Mouse (Mus musculus): ENCODE measurements around the gene Mplkip.

The Mplkip gene

GRCm38 (mm10) chr13:17694911-17695699, at the start of gene Mplkip, which contains the start of gene Sugct:
Gene Mplkip, plus strand, starts transcription at chr13:17695192.
Gene Sugct, minus strand, starts transcription at chr13:17695553.
- DNase-seq (ENCODE audit: low spot score): peak; percentile 100

DNA sequence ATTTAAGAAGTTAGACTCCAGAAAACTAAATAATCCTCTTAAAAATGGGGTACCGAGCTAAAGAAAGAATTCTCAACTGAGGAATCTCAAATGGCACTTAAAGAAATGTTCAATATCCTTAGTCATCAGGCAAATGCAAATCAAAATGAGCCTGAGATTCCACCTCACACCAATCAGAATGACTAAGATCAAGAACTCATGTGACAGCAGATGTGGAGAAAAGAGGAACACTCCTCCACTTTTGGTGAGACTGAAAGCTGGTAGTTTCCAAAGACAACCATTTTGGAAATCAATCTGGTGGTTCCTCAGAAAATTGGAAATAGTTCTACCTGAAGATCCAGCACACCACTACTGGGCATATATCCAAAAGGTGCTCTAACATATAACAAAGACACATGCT, 27.6 kb upstream of the Mplkip start:
- no peak for DNase-seq (ENCODE audit: low spot score)

GRCm38 (mm10) chr13:17671122-17671521, 23.9 kb upstream of the Mplkip start:
- DNase-seq (ENCODE audit: low spot score): no peak

- no peak for DNase-seq (ENCODE audit: low spot score)
Measured at GRCm38 (mm10) chr13:17689461-17689860, 5.5 kb upstream of the Mplkip start.

- DNase-seq (ENCODE audit: low spot score): no peak
Measured at GRCm38 (mm10) chr13:17690686-17691085, 4.3 kb upstream of the Mplkip start.

DNA sequence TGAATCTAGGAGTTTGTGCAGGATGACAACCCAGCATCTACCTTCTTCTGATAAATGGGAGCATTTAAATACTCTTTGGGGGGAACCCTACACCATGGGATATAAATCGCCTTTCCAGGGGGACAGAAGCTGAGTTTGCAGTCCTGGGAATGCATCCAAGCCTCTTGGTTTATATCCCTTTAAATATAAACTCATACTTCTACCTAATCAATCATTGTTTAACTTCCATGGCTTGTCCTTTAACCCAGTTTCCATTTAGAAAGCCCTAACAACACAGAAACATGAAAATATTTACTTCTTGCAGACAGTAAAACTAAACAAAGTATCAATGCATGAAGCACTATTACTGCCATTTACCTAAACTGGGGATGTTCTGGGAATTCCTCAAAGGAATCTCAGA, 3.6 kb upstream of the Mplkip start:
- DNase-seq (ENCODE audit: low spot score): no peak

DNA sequence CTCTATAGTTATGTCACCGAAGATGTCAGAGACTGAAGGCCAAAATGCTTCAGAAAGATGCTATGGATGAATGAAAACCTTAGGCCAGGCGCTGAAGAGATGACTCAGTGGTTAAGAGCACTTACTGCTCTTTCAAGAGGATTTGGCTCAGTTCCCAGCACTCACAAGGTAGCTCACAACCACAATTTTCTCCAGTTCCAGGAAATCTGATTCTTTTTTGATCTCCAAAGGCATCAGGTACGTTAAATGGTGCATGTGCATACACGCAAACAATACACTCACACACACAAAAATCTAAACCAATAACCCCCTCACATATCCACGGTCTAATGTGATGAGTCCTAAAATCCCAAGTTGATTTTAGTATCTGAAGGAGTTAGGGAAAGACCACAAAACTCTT, 1.2 kb upstream of the Mplkip start:
- DNase-seq (ENCODE audit: low spot score): no peak

GRCm38 (mm10) chr13:17694414-17694813, 578 bp upstream of the Mplkip start:
- DNase-seq (ENCODE audit: low spot score): no peak

GRCm38 (mm10) chr13:17695898-17696580, 1.0 kb downstream of the Mplkip start:
- no peak for DNase-seq (ENCODE audit: low spot score)

DNA sequence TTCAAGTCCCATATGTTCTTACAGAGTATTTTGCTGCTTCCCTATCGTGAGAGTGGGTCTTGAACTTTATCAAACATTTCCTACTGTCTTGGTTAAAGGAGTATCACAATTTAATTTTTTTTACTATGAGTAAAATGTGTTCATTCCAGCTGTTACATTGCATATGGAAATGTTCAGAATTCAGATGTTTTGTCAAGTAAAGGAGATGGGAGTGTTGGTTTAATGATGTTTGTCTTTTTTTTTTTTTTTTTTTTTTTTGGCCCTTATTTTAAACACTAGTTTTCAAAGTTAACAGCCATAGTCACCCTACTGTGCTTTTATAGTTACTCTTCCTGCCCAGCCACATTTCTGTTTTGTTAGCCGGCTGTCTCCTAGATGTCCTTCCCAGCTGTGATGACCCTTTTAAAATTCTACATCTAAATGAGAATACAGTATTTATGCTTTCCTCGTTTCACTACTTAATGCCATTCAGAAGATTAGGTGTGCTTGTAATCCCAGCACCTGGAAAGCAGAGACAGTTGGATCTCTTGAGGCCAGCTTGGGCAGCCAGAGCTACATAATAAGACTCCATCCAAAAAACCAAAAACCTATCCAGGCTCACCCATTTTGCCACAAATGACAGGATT, 5.2 kb downstream of the Mplkip start:
- no peak for DNase-seq (ENCODE audit: low spot score)

DNA sequence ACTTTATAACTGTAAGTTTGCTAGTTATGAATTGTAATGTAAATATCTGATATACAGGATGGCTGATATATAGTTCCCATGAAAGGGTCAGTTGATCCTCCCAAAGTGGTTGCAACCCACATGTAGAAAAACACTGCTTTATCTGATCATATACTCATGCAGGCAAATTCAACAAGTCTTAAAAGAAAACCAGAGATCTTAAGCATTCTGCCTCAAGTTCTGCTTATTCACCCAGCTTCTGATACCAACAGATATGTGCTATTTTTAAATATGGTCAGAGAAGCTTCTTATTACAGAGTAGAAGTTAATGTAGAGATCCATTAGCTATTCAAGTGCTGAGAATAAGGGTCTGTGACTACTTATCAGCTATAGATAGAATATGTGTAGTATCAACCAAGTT, 6.3 kb downstream of the Mplkip start:
- no peak for DNase-seq (ENCODE audit: low spot score)

DNA sequence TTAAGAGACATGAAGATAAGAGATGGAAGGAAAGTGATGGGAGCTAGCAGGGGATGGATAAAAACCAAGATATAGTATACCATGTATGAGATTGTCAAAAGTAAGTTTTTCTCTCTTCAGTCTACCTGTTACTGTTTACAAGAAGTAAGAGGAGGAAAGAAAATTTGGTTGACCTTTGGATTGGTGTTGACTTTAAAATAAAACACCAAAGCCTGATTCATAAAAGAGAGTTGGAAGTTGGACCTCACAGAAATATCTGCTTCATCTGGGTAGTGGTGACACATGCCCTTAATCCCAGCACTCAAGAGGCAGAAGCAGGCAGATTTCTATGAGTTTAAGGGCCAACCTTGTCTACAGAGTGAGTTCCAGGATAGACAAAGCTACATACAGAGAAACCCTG, 7.3 kb downstream of the Mplkip start:
- no peak for DNase-seq (ENCODE audit: low spot score)

- DNase-seq (ENCODE audit: low spot score): no peak
Measured at GRCm38 (mm10) chr13:17705188-17705826, 10.3 kb downstream of the Mplkip start.

- no peak for DNase-seq (ENCODE audit: low spot score)
Measured at GRCm38 (mm10) chr13:17708784-17709311, 13.9 kb downstream of the Mplkip start.

DNA sequence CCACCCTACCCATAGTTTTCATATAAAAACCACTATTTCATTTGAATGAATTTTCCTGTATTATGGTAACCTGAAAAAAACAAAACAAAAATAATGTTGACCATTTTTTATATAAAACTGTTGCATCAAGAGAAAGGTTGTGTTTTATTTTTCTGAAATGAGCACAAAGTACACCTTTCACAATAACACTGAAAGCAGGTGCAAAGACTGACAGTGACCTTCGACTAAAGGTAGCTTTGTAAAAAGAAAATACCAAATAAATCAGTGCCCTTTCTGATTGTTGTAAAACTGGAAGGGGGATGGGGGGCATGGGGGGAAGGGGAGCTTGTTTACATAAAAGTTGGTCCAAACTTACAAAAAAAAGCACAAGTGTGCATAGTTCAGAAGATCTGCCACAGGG, 22.4 kb downstream of the Mplkip start:
- no peak for DNase-seq (ENCODE audit: low spot score)

GRCm38 (mm10) chr13:17727922-17728321, 32.9 kb downstream of the Mplkip start:
- DNase-seq (ENCODE audit: low spot score): no peak

DNA sequence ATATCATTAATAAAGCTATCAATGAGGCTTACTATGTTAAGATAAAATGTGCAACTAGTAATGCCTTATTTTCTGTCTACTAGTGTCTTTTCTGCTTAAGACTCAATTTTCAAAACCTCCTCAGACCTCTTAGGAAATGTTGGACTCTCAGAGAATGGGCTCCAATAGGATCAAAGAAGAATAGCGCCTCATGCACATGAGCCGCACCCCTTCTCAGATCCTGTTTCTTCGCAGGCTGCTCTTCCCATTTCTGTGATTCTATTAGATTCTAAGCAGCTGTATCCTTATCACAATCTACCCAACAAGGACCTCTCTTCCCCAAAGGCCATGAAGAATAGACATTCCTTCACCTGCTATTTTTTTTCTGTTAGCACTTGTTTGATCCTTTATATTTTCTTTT, 33.8 kb downstream of the Mplkip start:
- no peak for DNase-seq (ENCODE audit: low spot score)

All from ovary, adult 18-20 months (tissue).